Mouse (Mus musculus): Measurements from ENCODE around the gene B3gat3. TPM values are rescaled to one million over a fixed set of nuclear protein-coding genes. Genes with fewer than 3 reads are reported as not detected.

The B3gat3 gene
- polyA plus RNA-seq, 1 experiment from 2014 or later = 51.5 TPM

- WGBS = 18% methylated on average over 5 of the region's 5 CpGs
- Histone ChIP-seq H3K4me1 (peaks cover 40% of the 10 kb centered on the region), H3K36me3 (peaks cover 47% of the 10 kb centered on the region), H3K9me3 (replicated peaks) (no peaks in the 10 kb centered on the region), H3K27ac (replicated peaks) (peak overlapping the region; percentile 99), H3K27me3 (no peaks in the 10 kb centered on the region), H3K4me2 (replicated peaks) (peak overlapping the region; percentile 61), H3K9ac (peak overlapping the region; percentile 18; the same call in 1 of the 2 replicates), H3K4me3 (replicated peaks) (peak overlapping the region; percentile 68)
- ATAC-seq (ENCODE audit: insufficient number of reproducible peaks, low FRiP score, low TSS enrichment, low read depth) = no peak
Observed at GRCm38 (mm10) chr19:8944750-8945149, 24.6 kb downstream of the B3gat3 start.

GRCm38 (mm10) chr19:8945251-8945650, 25.1 kb downstream of the B3gat3 start:
- H3K9me3 ChIP-seq (replicated peaks) = no peaks in the 10 kb centered on the region

DNA sequence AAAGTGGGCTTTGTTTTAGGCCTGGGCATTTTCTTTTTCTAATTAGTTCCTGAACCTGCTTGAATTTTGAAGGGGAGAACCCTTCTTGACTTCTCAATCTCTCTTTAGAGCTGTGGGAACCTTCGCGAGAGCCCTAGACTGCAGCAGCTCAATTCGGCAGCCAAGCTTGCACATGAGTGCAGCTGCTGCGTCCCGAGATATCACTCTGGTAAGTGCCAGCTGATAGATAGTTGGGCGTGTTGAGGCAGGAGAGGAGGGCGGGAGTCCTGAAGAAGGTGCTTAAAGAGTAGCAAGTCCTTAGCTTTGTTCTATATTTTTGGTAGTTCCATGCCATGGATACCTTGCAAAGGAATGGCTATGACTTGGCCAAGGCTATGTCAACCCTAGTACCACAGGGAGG, 26.8 kb downstream of the B3gat3 start:
- Histone ChIP-seq H3K27me3 (no peaks in the 10 kb centered on the region), H3K4me2 (replicated peaks) (no peak overlapping the region), H3K9ac (no peak overlapping the region), H3K27ac (replicated peaks) (no peak overlapping the region), H3K4me3 (replicated peaks) (no peak overlapping the region), H3K9me3 (replicated peaks) (no peaks in the 10 kb centered on the region), H3K4me1 (peaks cover 34% of the 10 kb centered on the region), H3K36me3 (peaks cover 66% of the 10 kb centered on the region)
- WGBS = 77% methylated on average over 7 of the region's 7 CpGs
- ATAC-seq (ENCODE audit: insufficient number of reproducible peaks, low FRiP score, low TSS enrichment, low read depth) = no peak

More at GRCm38 (mm10) chr19:8945251-8945650, 25.1 kb downstream of the B3gat3 start:
- peak overlapping the region; percentile 61 for H3K4me2 ChIP-seq (replicated peaks)
- H3K27ac ChIP-seq (replicated peaks) = peak overlapping the region; percentile 99
- no peak overlapping the region for H3K9ac ChIP-seq
- peaks cover 50% of the 10 kb centered on the region for H3K36me3 ChIP-seq
- peak overlapping the region; percentile 68 for H3K4me3 ChIP-seq (replicated peaks)
- 62% methylated on average over 6 of the region's 6 CpGs for WGBS
- H3K4me1 ChIP-seq = peaks cover 40% of the 10 kb centered on the region
- H3K27me3 ChIP-seq = no peaks in the 10 kb centered on the region
- no peak for ATAC-seq (ENCODE audit: insufficient number of reproducible peaks, low FRiP score, low TSS enrichment, low read depth)

GRCm38 (mm10) chr19:8950190-8950589, 30.0 kb downstream of the B3gat3 start:
- WGBS = 83% methylated on average over 5 of the region's 5 CpGs
- no peaks in the 10 kb centered on the region for H3K27me3 ChIP-seq
- H3K9me3 ChIP-seq (replicated peaks) = no peaks in the 10 kb centered on the region
- H3K27ac ChIP-seq (replicated peaks) = no peak overlapping the region
- no peak for ATAC-seq (ENCODE audit: insufficient number of reproducible peaks, low FRiP score, low TSS enrichment, low read depth)
- no peak overlapping the region for H3K4me2 ChIP-seq (replicated peaks)
- peaks cover 36% of the 10 kb centered on the region for H3K4me1 ChIP-seq
- no peak overlapping the region for H3K9ac ChIP-seq
- H3K4me3 ChIP-seq (replicated peaks) = no peak overlapping the region
- H3K36me3 ChIP-seq = peaks cover 70% of the 10 kb centered on the region

DNA sequence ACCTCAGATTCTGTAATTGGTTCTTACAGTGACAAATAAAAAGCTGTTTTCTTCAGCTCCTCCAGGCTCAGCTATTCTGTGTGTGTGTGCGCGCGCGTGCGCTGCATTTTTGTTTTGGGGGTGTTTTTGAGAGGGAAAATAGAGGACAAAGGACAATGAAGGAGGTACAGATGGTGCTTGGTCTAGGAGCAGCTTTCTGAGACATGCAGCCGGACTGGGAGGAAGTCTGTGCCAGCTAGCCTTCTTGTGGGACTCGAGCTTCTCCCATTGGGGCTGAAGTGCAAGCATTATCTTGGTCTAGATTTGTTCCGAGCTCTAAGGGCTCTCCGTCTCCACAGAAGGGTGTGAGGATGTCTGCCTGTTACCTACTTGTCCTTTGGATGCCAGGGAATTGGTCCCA, 32.1 kb downstream of the B3gat3 start:
- Histone ChIP-seq H3K4me1 (peaks cover 33% of the 10 kb centered on the region), H3K27me3 (no peaks in the 10 kb centered on the region), H3K27ac (replicated peaks) (peak overlapping the region; percentile 84; the same call in 1 of the 2 replicates), H3K9ac (0 out of 2 replicates have a peak overlapping the region, but pooled peaks have one; percentile 21), H3K9me3 (replicated peaks) (no peaks in the 10 kb centered on the region), H3K4me3 (replicated peaks) (no peak overlapping the region), H3K36me3 (peaks cover 64% of the 10 kb centered on the region), H3K4me2 (replicated peaks) (no peak overlapping the region)
- no peak for ATAC-seq (ENCODE audit: insufficient number of reproducible peaks, low FRiP score, low TSS enrichment, low read depth)
- 91% methylated on average over 9 of the region's 9 CpGs for WGBS

DNA sequence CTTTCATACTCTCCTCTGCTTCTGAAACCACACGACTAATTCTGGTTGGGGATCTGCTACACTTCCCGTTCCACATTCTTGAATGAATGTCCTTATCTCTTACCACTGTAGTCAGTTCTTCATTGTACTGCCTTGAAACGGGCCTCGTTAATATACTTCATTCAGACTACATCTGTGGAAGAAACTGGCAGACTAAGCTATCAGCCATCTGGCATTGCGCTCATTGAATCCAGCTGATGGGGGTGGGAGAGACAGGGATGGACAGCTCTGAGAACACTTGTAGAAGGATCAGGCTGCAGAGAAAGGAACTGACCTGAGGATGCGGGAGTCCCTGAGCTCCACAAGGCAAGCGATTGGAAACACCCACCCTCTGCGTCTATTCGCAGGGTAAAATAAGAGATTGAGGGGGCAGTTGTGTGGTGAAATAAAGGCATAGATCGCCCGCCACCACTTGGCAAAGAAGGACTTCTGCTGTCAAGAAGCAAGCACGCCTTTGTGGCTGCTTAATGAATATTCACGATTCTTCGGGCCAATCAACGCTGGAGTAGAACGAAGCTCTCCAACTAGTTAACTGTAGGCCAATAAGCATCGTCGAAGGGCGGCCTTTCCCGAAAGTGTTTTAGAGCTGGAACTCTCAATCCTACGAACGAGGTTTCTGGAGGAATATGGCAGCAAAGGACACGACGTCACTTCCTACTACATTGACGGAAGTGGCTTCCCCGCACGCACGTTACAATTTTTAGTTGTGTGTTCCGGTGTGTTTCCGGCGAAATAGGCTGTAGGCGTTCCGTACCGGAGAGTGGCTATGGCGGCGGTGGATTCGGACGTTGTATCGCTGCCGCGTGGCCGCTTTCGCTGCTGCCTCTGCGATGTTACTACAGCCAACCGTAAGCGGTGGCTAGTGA, 33.2 kb downstream of the B3gat3 start, which contains the start of gene Tut1:
Gene Tut1 (plus strand): TSS at position 713 of the 905 bp plus-strand sequence.
- 2% methylated on average over 46 of the region's 46 CpGs for WGBS
- peak; percentile 94 for ATAC-seq (ENCODE audit: insufficient number of reproducible peaks, low FRiP score, low TSS enrichment, low read depth)
- Histone ChIP-seq H3K27ac (replicated peaks) (peak within 1 kb of the TSS; percentile 84), H3K4me3 (replicated peaks) (peak within 1 kb of the TSS; percentile 91), H3K27me3 (no peaks in the 10 kb centered on the region), H3K4me2 (replicated peaks) (peak within 1 kb of the TSS; percentile 79), H3K9ac (peak within 1 kb of the TSS; percentile 72), H3K4me1 (peaks cover 33% of the 10 kb centered on the region), H3K9me3 (replicated peaks) (no peaks in the 10 kb centered on the region), H3K36me3 (peaks cover 60% of the 10 kb centered on the region)

DNA sequence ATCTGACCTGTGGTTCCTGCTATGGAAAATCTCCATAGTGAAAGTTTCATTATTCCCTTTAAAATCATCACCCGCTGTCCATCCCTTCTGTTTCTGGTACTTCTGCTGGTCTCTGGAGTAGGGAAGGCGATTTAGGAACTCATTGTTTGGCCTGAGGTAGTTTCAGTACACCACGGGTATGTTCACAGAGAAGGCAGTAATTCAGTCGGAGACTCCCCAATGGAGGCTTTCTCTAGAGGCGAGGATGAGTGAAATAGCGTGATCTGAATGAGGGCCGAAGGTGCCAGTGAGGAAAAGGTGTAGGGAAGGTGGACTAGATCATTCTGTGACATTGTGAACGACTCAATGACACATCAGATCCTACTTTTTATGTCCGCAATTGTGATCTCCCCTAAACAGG, 34.0 kb downstream of the B3gat3 start:
- no peak for ATAC-seq (ENCODE audit: insufficient number of reproducible peaks, low FRiP score, low TSS enrichment, low read depth)
- H3K4me3 ChIP-seq (replicated peaks) = peak overlapping the region; percentile 91
- H3K9me3 ChIP-seq (replicated peaks) = no peaks in the 10 kb centered on the region
- 8% methylated on average over 9 of the region's 9 CpGs for WGBS
- peak overlapping the region; percentile 72 for H3K9ac ChIP-seq
- H3K36me3 ChIP-seq = peaks cover 59% of the 10 kb centered on the region
- H3K27ac ChIP-seq (replicated peaks) = peak overlapping the region; percentile 84
- peaks cover 33% of the 10 kb centered on the region for H3K4me1 ChIP-seq
- H3K27me3 ChIP-seq = no peaks in the 10 kb centered on the region
- peak overlapping the region; percentile 79 for H3K4me2 ChIP-seq (replicated peaks)

GRCm38 (mm10) chr19:8962256-8962655, 42.1 kb downstream of the B3gat3 start:
- no peak overlapping the region for H3K9ac ChIP-seq
- peaks cover 16% of the 10 kb centered on the region for H3K4me1 ChIP-seq
- no peak for ATAC-seq (ENCODE audit: insufficient number of reproducible peaks, low FRiP score, low TSS enrichment, low read depth)
- H3K27ac ChIP-seq (replicated peaks) = no peak overlapping the region
- H3K9me3 ChIP-seq (replicated peaks) = no peaks in the 10 kb centered on the region
- 84% methylated on average over 2 of the region's 2 CpGs for WGBS
- no peaks in the 10 kb centered on the region for H3K27me3 ChIP-seq
- no peak overlapping the region for H3K4me2 ChIP-seq (replicated peaks)
- no peak overlapping the region for H3K4me3 ChIP-seq (replicated peaks)
- H3K36me3 ChIP-seq = peaks cover 81% of the 10 kb centered on the region

DNA sequence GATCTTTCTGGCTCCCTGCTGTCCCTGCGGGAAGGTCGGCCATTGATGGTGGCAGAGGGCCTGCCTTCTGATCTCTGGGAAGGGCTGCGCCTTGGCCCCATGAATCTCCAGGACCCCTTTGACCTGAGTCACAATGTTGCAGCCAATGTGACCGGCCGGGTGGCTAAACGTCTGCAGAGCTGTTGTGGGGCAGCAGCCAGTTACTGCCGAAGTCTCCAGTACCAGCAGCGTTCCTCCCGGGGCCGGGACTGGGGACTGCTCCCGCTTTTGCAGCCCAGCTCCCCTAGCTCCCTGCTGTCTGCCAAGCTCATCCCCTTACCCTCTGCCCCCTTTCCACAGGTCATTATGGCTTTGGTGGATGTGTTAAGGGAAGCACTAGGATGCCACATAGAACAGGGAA, 44.9 kb downstream of the B3gat3 start:
- H3K4me3 ChIP-seq (replicated peaks) = no peak overlapping the region
- 81% methylated on average over 11 of the region's 11 CpGs for WGBS
- H3K4me1 ChIP-seq = peaks cover 22% of the 10 kb centered on the region
- H3K9ac ChIP-seq = no peak overlapping the region
- H3K27ac ChIP-seq (replicated peaks) = peak overlapping the region; percentile 98; the same call in 1 of the 2 replicates
- H3K4me2 ChIP-seq (replicated peaks) = peak overlapping the region; percentile 59; the same call in 1 of the 2 replicates
- peaks cover 70% of the 10 kb centered on the region for H3K36me3 ChIP-seq
- no peak for ATAC-seq (ENCODE audit: insufficient number of reproducible peaks, low FRiP score, low TSS enrichment, low read depth)
- no peaks in the 10 kb centered on the region for H3K9me3 ChIP-seq (replicated peaks)
- no peaks in the 10 kb centered on the region for H3K27me3 ChIP-seq

GRCm38 (mm10) chr19:8965771-8966170, 45.6 kb downstream of the B3gat3 start:
- 62% methylated on average over 8 of the region's 8 CpGs for WGBS
- H3K27me3 ChIP-seq = no peaks in the 10 kb centered on the region
- H3K36me3 ChIP-seq = peaks cover 70% of the 10 kb centered on the region

GRCm38 (mm10) chr19:8966198-8966589, 46.0 kb downstream of the B3gat3 start:
- H3K4me1 ChIP-seq = peaks cover 22% of the 10 kb centered on the region
- peak overlapping the region; percentile 65 for H3K9ac ChIP-seq
- H3K27me3 ChIP-seq = no peaks in the 10 kb centered on the region
- peak overlapping the region; percentile 98 for H3K27ac ChIP-seq (replicated peaks)
- 26% methylated on average over 5 of the region's 5 CpGs for WGBS
- no peak for ATAC-seq (ENCODE audit: insufficient number of reproducible peaks, low FRiP score, low TSS enrichment, low read depth)
- H3K9me3 ChIP-seq (replicated peaks) = no peaks in the 10 kb centered on the region
- H3K36me3 ChIP-seq = peaks cover 71% of the 10 kb centered on the region
- peak overlapping the region; percentile 59 for H3K4me2 ChIP-seq (replicated peaks)
- peak overlapping the region; percentile 79 for H3K4me3 ChIP-seq (replicated peaks)

More at GRCm38 (mm10) chr19:8965771-8966170, 45.6 kb downstream of the B3gat3 start:
- Histone ChIP-seq H3K9me3 (replicated peaks) (no peaks in the 10 kb centered on the region), H3K9ac (peak overlapping the region; percentile 65), H3K4me2 (replicated peaks) (peak overlapping the region; percentile 59), H3K27ac (replicated peaks) (peak overlapping the region; percentile 98), H3K4me1 (peaks cover 22% of the 10 kb centered on the region), H3K4me3 (replicated peaks) (peak overlapping the region; percentile 79)
- ATAC-seq (ENCODE audit: insufficient number of reproducible peaks, low FRiP score, low TSS enrichment, low read depth) = no peak
